Mouse (Mus musculus) adipose tissue, adult 10 weeks (tissue): Measurements from ENCODE around the gene Rhox3f. TPM values are rescaled to one million over a fixed set of nuclear protein-coding genes. Genes with fewer than 3 reads are reported as not detected.

Source experiments
- polyA plus RNA-seq: library from polyadenylated mRNA; stranded (reverse); fragments of 350-450 nt; fragmentation: Illumina TruSeq; extraction: RNeasy Lipid Tissue Mini Kit (QIAGEN cat#74804); gene quantifications from one replicate; pipeline ENCODE4 v1.2.3, GENCODE M21; 2014; ENCODE audit warnings: low read depth, low replicate concordance

Rhox3f gene
- polyA plus RNA-seq = not detected

DNA sequence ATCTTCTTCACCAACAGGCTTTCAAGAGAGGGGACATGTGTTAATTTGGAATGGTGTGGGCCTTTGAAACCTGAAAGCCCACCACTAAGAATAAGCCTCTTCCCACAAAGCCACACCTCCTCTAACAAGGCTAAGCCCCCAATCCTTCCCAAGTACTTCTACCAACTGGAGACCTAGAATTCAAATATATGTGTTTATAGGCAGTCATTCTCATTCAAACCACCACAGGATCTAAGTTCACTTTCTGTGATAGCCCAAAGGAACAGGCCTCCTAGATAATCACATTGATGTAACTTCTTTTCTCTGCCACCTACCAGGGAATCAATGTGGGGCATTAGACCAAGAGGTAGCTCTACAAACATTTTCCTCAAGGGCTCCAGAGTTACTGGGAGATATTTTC is at the start of gene Rhox3f:
Rhox3f (plus strand) TSS at position 301 of the 400 bp plus-strand sequence.

DNA sequence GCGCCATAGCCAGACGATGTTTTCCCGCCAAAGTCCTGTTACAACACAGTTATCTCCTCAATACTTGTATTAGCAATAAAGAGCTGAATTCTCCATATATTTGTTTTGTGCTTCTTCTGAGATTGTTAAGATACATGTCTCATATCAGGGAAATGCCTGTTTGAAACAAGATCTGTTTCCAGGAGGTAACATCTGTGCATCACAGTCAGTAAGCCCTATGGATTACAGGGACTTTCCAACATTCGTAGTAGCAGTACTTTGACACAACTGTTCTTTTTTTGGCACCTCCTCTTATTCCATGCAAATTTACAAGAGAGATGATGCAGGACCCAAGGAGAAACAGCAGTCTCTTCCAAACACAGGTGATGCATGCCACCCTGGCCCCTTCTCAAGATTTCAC is 39.1 kb upstream of the Rhox3f start, which contains the start of gene Rhox3e:
Rhox3e (plus strand) TSS at position 301 of the 400 bp plus-strand sequence.

DNA sequence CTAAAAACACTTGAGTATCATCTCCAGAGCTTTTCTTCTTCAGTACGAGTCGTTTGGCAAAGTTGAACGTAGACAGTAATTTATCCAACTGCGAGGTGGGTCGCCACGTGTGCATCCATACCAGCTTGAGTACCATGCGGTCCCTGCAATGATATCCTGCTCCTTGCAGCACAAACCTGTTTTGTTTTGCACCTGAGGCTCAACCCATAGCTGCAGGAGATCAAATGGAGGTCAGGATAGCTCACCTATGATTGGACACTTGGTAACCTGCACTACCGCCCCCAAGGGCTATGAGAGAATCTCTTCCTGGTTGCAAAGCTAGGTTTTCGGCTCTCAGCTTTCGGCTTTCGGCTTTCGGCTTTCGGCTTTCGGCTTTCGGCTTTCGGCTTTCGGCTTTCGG is 23.7 kb upstream of the Rhox3f start, which contains the start of gene Rhox4e:
Rhox4e (plus strand) TSS at position 301 of the 400 bp plus-strand sequence.

DNA sequence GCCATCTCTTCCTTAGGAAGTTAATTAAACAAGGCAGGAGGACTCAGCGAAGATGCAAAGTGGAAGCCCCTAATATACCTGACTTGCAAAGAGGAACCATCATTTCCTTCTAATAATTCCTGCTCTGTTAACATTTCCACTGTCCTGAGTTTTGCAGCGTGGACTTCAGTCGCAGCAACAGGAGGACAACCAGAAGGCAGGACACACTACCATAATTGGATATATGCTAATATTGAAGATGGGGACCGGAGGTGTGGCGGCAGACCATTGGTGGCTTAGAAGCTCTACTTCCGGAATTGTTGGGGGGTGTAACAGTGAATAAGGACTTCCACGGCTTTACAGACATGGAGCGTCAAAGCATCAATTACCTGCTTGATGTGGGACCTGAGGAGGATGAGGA is 9.7 kb upstream of the Rhox3f start, which contains the start of gene Rhox2f:
Rhox2f (plus strand) TSS at position 301 of the 400 bp plus-strand sequence.

DNA sequence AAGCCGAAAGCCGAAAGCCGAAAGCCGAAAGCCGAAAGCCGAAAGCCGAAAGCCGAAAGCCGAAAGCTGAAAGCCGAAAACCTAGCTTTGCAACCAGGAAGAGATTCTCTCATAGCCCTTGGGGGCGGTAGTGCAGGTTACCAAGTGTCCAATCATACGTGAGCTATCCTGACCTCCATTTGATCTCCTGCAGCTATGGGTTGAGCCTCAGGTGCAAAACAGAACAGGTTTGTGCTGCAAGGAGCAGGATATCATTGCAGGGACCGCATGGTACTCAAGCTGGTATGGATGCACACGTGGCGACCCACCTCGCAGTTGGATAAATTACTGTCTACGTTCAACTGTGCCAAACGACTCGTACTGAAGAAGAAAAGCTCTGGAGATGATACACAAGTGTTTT is 26.8 kb downstream of the Rhox3f start, which contains the start of gene Rhox4f:
Rhox4f (minus strand) TSS at position 101 of the 400 bp plus-strand sequence.

DNA sequence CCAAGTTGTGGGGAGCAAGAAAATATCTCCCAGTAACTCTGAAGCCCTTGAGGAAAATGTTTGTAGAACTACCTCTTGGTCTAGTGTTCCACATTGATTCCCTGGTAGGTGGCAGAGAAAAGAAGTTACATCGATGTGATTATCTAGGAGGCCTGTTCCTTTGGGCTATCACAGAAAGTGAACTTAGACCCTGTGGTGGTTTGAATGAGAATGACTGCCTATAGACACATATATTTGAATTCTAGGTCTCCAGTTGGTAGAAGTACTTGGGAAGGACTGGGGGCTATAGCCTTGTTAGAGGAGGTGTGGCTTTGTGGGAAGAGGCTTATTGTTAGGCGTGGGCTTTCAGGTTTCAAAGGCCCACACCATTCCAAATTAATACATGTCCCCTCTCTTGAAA is 47.7 kb downstream of the Rhox3f start, which contains the start of gene Rhox3g:
Rhox3g (minus strand) TSS at position 101 of the 400 bp plus-strand sequence.

Other genes starting within 250 kb of the Rhox3f start
- gene Rhox3a2, start 201.0 kb upstream of the Rhox3f start, polyA plus RNA-seq = not detected
- gene Rhox4a2, start 190.1 kb upstream of the Rhox3f start, polyA plus RNA-seq = not detected
- gene Rhox2b, start 168.9 kb upstream of the Rhox3f start, polyA plus RNA-seq = not detected
- not detected for gene Rhox4b, start 148.5 kb upstream of the Rhox3f start, polyA plus RNA-seq
- gene Rhox2c, start 127.3 kb upstream of the Rhox3f start, polyA plus RNA-seq = not detected
- not detected for gene Rhox3c, start 122.4 kb upstream of the Rhox3f start, polyA plus RNA-seq
- not detected for gene Rhox4c, start 100.7 kb upstream of the Rhox3f start, polyA plus RNA-seq
- gene Rhox2d, start 87.6 kb upstream of the Rhox3f start, polyA plus RNA-seq = not detected
- gene Rhox4d, start 66.6 kb upstream of the Rhox3f start, polyA plus RNA-seq = not detected
- not detected for gene Rhox2e, start 50.5 kb upstream of the Rhox3f start, polyA plus RNA-seq
- gene Rhox3e, start 39.0 kb upstream of the Rhox3f start, polyA plus RNA-seq = not detected
- gene Rhox4e, start 23.6 kb upstream of the Rhox3f start, polyA plus RNA-seq = not detected
- not detected for gene Rhox2f, start 9.6 kb upstream of the Rhox3f start, polyA plus RNA-seq
- not detected for gene Rhox4f, start 26.7 kb downstream of the Rhox3f start, polyA plus RNA-seq
- gene Rhox3g, start 47.6 kb downstream of the Rhox3f start, polyA plus RNA-seq = not detected
- gene Rhox2g, start 62.5 kb downstream of the Rhox3f start, polyA plus RNA-seq = not detected
- not detected for gene Rhox4g, start 70.3 kb downstream of the Rhox3f start, polyA plus RNA-seq
- gene Rhox3h, start 87.8 kb downstream of the Rhox3f start, polyA plus RNA-seq = not detected
- gene Rhox2h, start 92.3 kb downstream of the Rhox3f start, polyA plus RNA-seq = not detected
- gene Rhox5, start 223.8 kb downstream of the Rhox3f start, polyA plus RNA-seq = 1.9 TPM
- gene Rhox6, start 245.9 kb downstream of the Rhox3f start, polyA plus RNA-seq = not detected